Mouse (Mus musculus) spleen, adult 2 months (tissue): ENCODE data around the gene Gm49336.

ENCODE experiments used
- CTCF ChIP-seq: fragments of 200-500 bp; IDR thresholded peaks from 2 replicates; pipeline ENCODE4 v1.5.1; 2011; ENCODE audit warnings: mild to moderate bottlenecking, inconsistent platforms; ENCODE audit not compliant: insufficient read depth, insufficient read length, insufficient replicate concordance; ENCODE audit errors: extremely low read depth
- POLR2A ChIP-seq: fragments of 200-500 bp; IDR thresholded peaks from 2 replicates; pipeline ENCODE4 v1.6.1; 2011; ENCODE audit warnings: low read depth, low read length, inconsistent platforms

DNA sequence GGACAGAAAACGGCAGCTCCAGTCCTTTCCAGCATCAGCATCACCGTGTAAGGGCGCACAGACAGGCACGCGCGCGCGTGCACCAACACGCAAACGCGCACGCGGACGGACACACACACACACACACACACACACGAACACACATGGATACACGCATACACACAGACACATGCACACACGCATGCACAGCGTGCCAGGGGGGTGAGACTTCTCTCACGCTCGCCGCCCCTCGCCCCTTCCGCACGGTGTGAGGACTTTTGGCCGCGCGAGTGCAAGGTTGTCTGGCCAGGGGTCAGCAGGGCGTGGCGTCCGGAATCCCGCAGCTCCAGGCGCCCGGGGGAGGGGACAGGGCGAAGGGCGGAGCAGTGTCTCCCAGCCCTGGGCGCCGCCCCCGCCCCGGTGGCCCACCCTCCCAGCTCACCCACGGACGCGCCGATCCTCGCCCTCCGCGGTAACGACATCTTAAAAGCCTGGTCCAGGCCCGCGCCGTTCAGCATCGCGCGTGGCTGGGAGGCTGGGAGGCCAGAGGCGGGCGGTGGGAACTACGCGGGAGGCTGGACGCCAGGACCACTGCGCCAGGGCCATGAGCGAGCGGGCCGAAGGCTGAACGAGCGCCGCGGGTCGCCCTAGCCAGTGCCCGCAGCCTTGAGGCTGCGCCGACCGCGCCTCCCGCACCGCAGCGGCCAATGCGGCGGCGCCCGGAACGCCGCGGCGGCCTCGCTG, 74.3 kb downstream of the Gm49336 start:
- TF ChIP-seq CTCF, result no peak
- no peak for TF ChIP-seq POLR2A
